Mouse (Mus musculus) MEL (cell line): ENCODE results near the gene Btk. TPM values are rescaled to one million over a fixed set of nuclear protein-coding genes. Genes with fewer than 3 reads are reported as not detected.

Experiments
- DNase-seq: peaks from one replicate; pipeline ENCODE4 v3.0.0; 2011; ENCODE audit warnings: low read depth, low spot score
- H3K27ac ChIP-seq: 2 replicates; pipeline ENCODE4 v1.5.1; 2012; ENCODE audit warnings: low read depth, mild to moderate bottlenecking, control low read depth, low read length, moderate library complexity; ENCODE audit not compliant: control insufficient read depth
- H3K27me3 ChIP-seq, 2 experiments: fragments of 150-350 bp in 1 of 2; sonication (generic) in 1 of 2; 2 replicates each; pipeline ENCODE4 v1.6.1; 2012; ENCODE audit warnings: low read length in 2 of 2, mild to moderate bottlenecking in 2 of 2, improper control_type of control experiment in 1 of 2, moderate library complexity in 1 of 2; ENCODE audit not compliant: insufficient read depth in 2 of 2, control insufficient read depth in 1 of 2
- H3K36me3 ChIP-seq, 2 experiments: 2 replicates each; pipeline ENCODE4 v1.6.1; 2012 to 2014; ENCODE audit warnings: low read length in 2 of 2, improper control_type of control experiment in 1 of 2, inconsistent platforms in 1 of 2, mild to moderate bottlenecking in 1 of 2; ENCODE audit not compliant: insufficient read depth in 2 of 2, control insufficient read depth in 1 of 2
- H3K4me1 ChIP-seq, 2 experiments: fragments of 150-350 bp in 1 of 2; sonication (generic) in 1 of 2; 2 replicates each; pipeline ENCODE4 v1.6.1; 2012; ENCODE audit warnings: low read length in 2 of 2, improper control_type of control experiment in 1 of 2, mild to moderate bottlenecking in 1 of 2; ENCODE audit not compliant: insufficient read depth in 2 of 2, control insufficient read depth in 1 of 2
- H3K4me3 ChIP-seq, 2 experiments: fragments of 150-350 bp in 1 of 2; sonication (generic) in 1 of 2; 2 replicates each; pipeline ENCODE4 v1.5.1; 2012; ENCODE audit warnings: low read depth in 2 of 2, low read length in 2 of 2, mild to moderate bottlenecking in 2 of 2, moderate library complexity in 2 of 2, control low read depth in 1 of 2, improper control_type of control experiment in 1 of 2; ENCODE audit not compliant: control insufficient read depth in 1 of 2, insufficient read depth in 1 of 2
- H3K79me2 ChIP-seq: 2 replicates; pipeline ENCODE4 v1.6.1; 2012; ENCODE audit warnings: mild to moderate bottlenecking, low read length, moderate library complexity; ENCODE audit not compliant: control insufficient read depth, poor library complexity, insufficient read depth
- H3K9ac ChIP-seq: 2 replicates; pipeline ENCODE4 v1.6.1; 2012; ENCODE audit warnings: low read depth, mild to moderate bottlenecking, control low read depth, low read length, moderate library complexity; ENCODE audit not compliant: control insufficient read depth, poor library complexity, severe bottlenecking
- H3K9me3 ChIP-seq: fragments of 150-350 bp; sonication (generic); replicated peaks from 2 replicates; pipeline ENCODE4 v1.6.1; 2012; ENCODE audit warnings: mild to moderate bottlenecking, low read length, improper control_type of control experiment, moderate library complexity; ENCODE audit not compliant: insufficient read depth
- BHLHE40 ChIP-seq: IDR thresholded peaks from 2 replicates; pipeline ENCODE4 v1.6.1; 2012; ENCODE audit warnings: low read depth, mild to moderate bottlenecking, inconsistent platforms, low read length, improper control_type of control experiment, borderline replicate concordance
- CHD1 ChIP-seq: IDR thresholded peaks from 2 replicates; pipeline ENCODE4 v1.6.1; 2012; ENCODE audit warnings: low read depth, mild to moderate bottlenecking, inconsistent platforms, low read length, improper control_type of control experiment
- ELF1 ChIP-seq: IDR thresholded peaks from 2 replicates; pipeline ENCODE4 v1.6.1; 2014; ENCODE audit warnings: low read depth, mild to moderate bottlenecking, inconsistent platforms, low read length, improper control_type of control experiment, moderate library complexity
- EP300 ChIP-seq, 2 experiments: IDR thresholded peaks; 2 replicates each; pipeline ENCODE4 v1.6.1; 2011; ENCODE audit warnings: improper control_type of control experiment in 2 of 2, low read length in 2 of 2, low read depth in 1 of 2, mild to moderate bottlenecking in 1 of 2
- ETS1 ChIP-seq: IDR thresholded peaks from 2 replicates; pipeline ENCODE4 v1.6.1; 2012; ENCODE audit warnings: low read depth, mild to moderate bottlenecking, inconsistent platforms, low read length, improper control_type of control experiment, moderate library complexity
- GATA1 ChIP-seq: IDR thresholded peaks from 2 replicates; pipeline ENCODE4 v1.6.1; 2011; ENCODE audit warnings: low read depth, low read length, improper control_type of control experiment
- HCFC1 ChIP-seq: IDR thresholded peaks from 2 replicates; pipeline ENCODE4 v1.6.1; 2012; ENCODE audit warnings: low read depth, mild to moderate bottlenecking, inconsistent platforms, low read length, improper control_type of control experiment, moderate library complexity
- MAFK ChIP-seq: IDR thresholded peaks from 2 replicates; pipeline ENCODE4 v1.6.1; 2011; ENCODE audit warnings: low read depth, mild to moderate bottlenecking, low read length, improper control_type of control experiment, borderline replicate concordance
- MAX ChIP-seq: IDR thresholded peaks from 2 replicates; pipeline ENCODE4 v1.6.1; 2011; ENCODE audit warnings: low read length, improper control_type of control experiment
- MEF2A ChIP-seq: IDR thresholded peaks from 2 replicates; pipeline ENCODE4 v1.6.1; 2014; ENCODE audit warnings: low read depth, mild to moderate bottlenecking, inconsistent platforms, low read length, improper control_type of control experiment; ENCODE audit not compliant: poor library complexity, insufficient replicate concordance, severe bottlenecking; ENCODE audit errors: extremely low read depth
- MXI1 ChIP-seq: IDR thresholded peaks from 2 replicates; pipeline ENCODE4 v1.6.1; 2011; ENCODE audit warnings: mild to moderate bottlenecking, low read depth, low read length, improper control_type of control experiment
- MYC ChIP-seq: IDR thresholded peaks from 2 replicates; pipeline ENCODE4 v1.6.1; 2011; ENCODE audit warnings: low read depth, mild to moderate bottlenecking, low read length, improper control_type of control experiment, moderate library complexity
- NELFE ChIP-seq: IDR thresholded peaks from 2 replicates; pipeline ENCODE4 v1.6.1; 2011; ENCODE audit warnings: low read depth, low read length, improper control_type of control experiment
- NRF1 ChIP-seq: IDR thresholded peaks from 2 replicates; pipeline ENCODE4 v1.6.1; 2014; ENCODE audit warnings: low read depth, mild to moderate bottlenecking, inconsistent platforms, low read length, improper control_type of control experiment, moderate library complexity; ENCODE audit not compliant: poor library complexity, insufficient read depth, severe bottlenecking
- POLR2A ChIP-seq, 2 experiments: IDR thresholded peaks; 2 replicates each; pipeline ENCODE4 v1.6.1; 2011 to 2012; ENCODE audit warnings: low read length in 2 of 2, mild to moderate bottlenecking in 2 of 2, control low read depth in 1 of 2, improper control_type of control experiment in 1 of 2, low read depth in 1 of 2, moderate library complexity in 1 of 2; ENCODE audit not compliant: control insufficient read depth in 1 of 2, insufficient read depth in 1 of 2, poor library complexity in 1 of 2
- POLR2AphosphoS2 ChIP-seq: IDR thresholded peaks from 2 replicates; pipeline ENCODE4 v1.6.1; 2011; ENCODE audit warnings: low read length, improper control_type of control experiment
- RAD21 ChIP-seq: IDR thresholded peaks from 2 replicates; pipeline ENCODE4 v1.6.1; 2011; ENCODE audit warnings: mild to moderate bottlenecking, low read depth, low read length, improper control_type of control experiment
- RCOR1 ChIP-seq: IDR thresholded peaks from 2 replicates; pipeline ENCODE4 v1.6.1; 2012; ENCODE audit warnings: low read depth, mild to moderate bottlenecking, inconsistent platforms, low read length, improper control_type of control experiment
- SIN3A ChIP-seq: IDR thresholded peaks from 2 replicates; pipeline ENCODE4 v1.6.1; 2012; ENCODE audit warnings: low read length, improper control_type of control experiment, inconsistent platforms
- TAL1 ChIP-seq: IDR thresholded peaks from 2 replicates; pipeline ENCODE4 v1.6.1; 2012; ENCODE audit warnings: mild to moderate bottlenecking, inconsistent platforms, low read length, moderate library complexity, mixed read lengths
- TBP ChIP-seq: IDR thresholded peaks from 2 replicates; pipeline ENCODE4 v1.8.0; 2011; ENCODE audit warnings: low read depth, low read length, improper control_type of control experiment
- TCF12 ChIP-seq: IDR thresholded peaks from 2 replicates; pipeline ENCODE4 v1.6.1; 2014; ENCODE audit warnings: low read depth, mild to moderate bottlenecking, inconsistent platforms, low read length, improper control_type of control experiment, moderate library complexity
- USF1 ChIP-seq: IDR thresholded peaks from 2 replicates; pipeline ENCODE4 v1.6.1; 2014; ENCODE audit warnings: low read depth, mild to moderate bottlenecking, inconsistent platforms, low read length, improper control_type of control experiment, moderate library complexity
- ZNF384 ChIP-seq: IDR thresholded peaks from 2 replicates; pipeline ENCODE4 v1.6.1; 2012; ENCODE audit warnings: low read depth, mild to moderate bottlenecking, inconsistent platforms, low read length, improper control_type of control experiment
- polyA plus RNA-seq, 2 experiments: library from polyadenylated mRNA; stranded (reverse) in 1 of 2; unstranded in 1 of 2; fragments of >175 nt in 1 of 2; fragments of >200 nt in 1 of 2; gene quantifications; 2 replicates each; pipeline versions ENCODE4 v1.2.1 to v1.2.4; 2012; ENCODE audit warnings: low replicate concordance in 2 of 2, low read depth in 1 of 2; ENCODE audit not compliant: insufficient read length in 2 of 2, insufficient read depth in 1 of 2, missing spikeins in 1 of 2
- total RNA-seq: library from RNA; depleted of rRNA; stranded (reverse); fragments of 300-350 nt; gene quantifications from 2 replicates; pipeline ENCODE4 v1.2.3, GENCODE M21; 2012

The Btk gene
- total and polyA plus RNA-seq, 3 experiments, result 137 to 327 (median 291) TPM

GRCm38 (mm10) chrX:134566536-134567222, 16.7 kb downstream of the Btk start:
- peaks cover 16 to 29% of the 10 kb centered on the region in 2 experiments for H3K4me1 ChIP-seq
- no peaks in the 10 kb centered on the region; the same call in 1 of the 2 replicates for H3K79me2 ChIP-seq
- peak overlapping the region; percentile 11; the same call in 1 of the 2 replicates for H3K27ac ChIP-seq
- TF ChIP-seq NELFE (no peak), POLR2A (IDR thresholded peaks at IDR 0.05; ENCODE audit: control insufficient read depth in 1 of 2, insufficient read depth in 1 of 2, low read depth in 1 of 2, low read length in 2 of 2, poor library complexity in 1 of 2) (0 out of 4 replicates have a peak, but pooled peaks of 1 of the 2 experiments have one; percentile 29)
- TF ChIP-seq, all 39 proteins: peak for 1
- peaks cover 44 to 45% of the 10 kb centered on the region in 2 experiments for H3K36me3 ChIP-seq
- H3K4me3 ChIP-seq, result no peak overlapping the region
- no peaks in the 10 kb centered on the region for H3K9me3 ChIP-seq
- no peaks in the 10 kb centered on the region for H3K27me3 ChIP-seq
- H3K9ac ChIP-seq, result no peak overlapping the region
- DNase-seq, result no peak

GRCm38 (mm10) chrX:134564326-134564725, 19.0 kb downstream of the Btk start:
- H3K27ac ChIP-seq, result peak overlapping the region; percentile 92
- H3K4me1 ChIP-seq, result peaks cover 16 to 29% of the 10 kb centered on the region in 2 experiments
- H3K9me3 ChIP-seq, result no peaks in the 10 kb centered on the region
- H3K36me3 ChIP-seq, result peaks cover 37 to 47% of the 10 kb centered on the region in 2 experiments
- H3K79me2 ChIP-seq, result peaks cover 3% of the 10 kb centered on the region; the same call in 1 of the 2 replicates
- peak; percentile 68 for TF ChIP-seq USF1
- peak; percentile 94 for TF ChIP-seq MEF2A
- TF ChIP-seq MXI1, result peak; percentile 95
- peak; percentile 98 for TF ChIP-seq ETS1
- TF ChIP-seq POLR2AphosphoS2, result no peak
- TF ChIP-seq TCF12, result peak; percentile 89
- TF ChIP-seq EP300 (IDR thresholded peaks at IDR 0.05; ENCODE audit: low read depth in 1 of 2, low read length in 2 of 2), result peak; percentile 90 to 91
- peak; percentile 39 for TF ChIP-seq TAL1
- TF ChIP-seq BHLHE40, result peak; percentile 87
- no peak for TF ChIP-seq NRF1
- TF ChIP-seq MYC, result peak; percentile 77; the same call in 1 of the 2 replicates
- no peak; the same call in 1 of the 2 replicates for TF ChIP-seq ZNF384
- TF ChIP-seq RAD21, result no peak
- no peak for TF ChIP-seq CHD1
- peak; percentile 88 for TF ChIP-seq ELF1
- peak; percentile 80 for TF ChIP-seq TBP
- peak; percentile 71 for TF ChIP-seq HCFC1
- 0 out of 2 replicates have a peak, but pooled peaks have one; percentile 72 for TF ChIP-seq RCOR1
- TF ChIP-seq SIN3A, result peak; percentile 99
- peak; percentile 93 for TF ChIP-seq MAX
- peak; percentile 62; the same call in 1 of the 2 replicates for TF ChIP-seq MAFK
- TF ChIP-seq GATA1, result peak; percentile 98
- DNase-seq, result peak; percentile 95
- H3K27me3 ChIP-seq, result no peaks in the 10 kb centered on the region
- H3K4me3 ChIP-seq, result no peak overlapping the region
- H3K9ac ChIP-seq, result no peak overlapping the region
